Mouse (Mus musculus) heart, adult 2 months (tissue): ENCODE data around the gene Apopt1. TPM values are rescaled to one million over a fixed set of nuclear protein-coding genes. Genes with fewer than 3 reads are reported as not detected.

Experiments
- DNase-seq, 2 experiments: peaks; one replicate each; pipeline ENCODE4 v3.0.0; 2021
- H3K27ac ChIP-seq: fragments of 200-600 bp; 2 replicates; pipeline ENCODE4 v1.8.1; 2022
- H3K27me3 ChIP-seq: fragments of 200-500 bp; 2 replicates; pipeline ENCODE4 v1.6.1; 2012; ENCODE audit warnings: mild to moderate bottlenecking, low read length, inconsistent platforms, mixed read lengths; ENCODE audit not compliant: control insufficient read depth, insufficient read depth
- H3K36me3 ChIP-seq: fragments of 200-500 bp; 2 replicates; pipeline ENCODE4 v1.6.1; 2012; ENCODE audit warnings: low read length, inconsistent platforms; ENCODE audit not compliant: control insufficient read depth, insufficient read depth
- H3K4me1 ChIP-seq: fragments of 200-500 bp; 2 replicates; pipeline ENCODE4 v1.6.1; 2011; ENCODE audit warnings: low read length; ENCODE audit not compliant: control insufficient read depth, insufficient read depth
- H3K4me3 ChIP-seq: fragments of 200-600 bp; 2 replicates; pipeline ENCODE4 v1.8.1; 2022
- H3K79me2 ChIP-seq: fragments of 200-500 bp; replicated peaks from 2 replicates; pipeline ENCODE4 v1.6.1; 2012; ENCODE audit warnings: mild to moderate bottlenecking, inconsistent platforms, low read length, moderate library complexity, mixed read lengths; ENCODE audit not compliant: control insufficient read depth, insufficient read depth
- H3K9ac ChIP-seq: fragments of 200-500 bp; 2 replicates; pipeline ENCODE4 v1.6.1; 2012; ENCODE audit warnings: low read depth, mild to moderate bottlenecking, control low read depth, inconsistent platforms, low read length, mixed read lengths
- CTCF ChIP-seq: fragments of 200-600 bp; IDR thresholded peaks from 2 replicates; pipeline ENCODE4 v1.8.1; 2022; ENCODE audit warnings: antibody characterized with exemption, mild to moderate bottlenecking, moderate library complexity
- EP300 ChIP-seq: fragments of 200-500 bp; IDR thresholded peaks from 2 replicates; pipeline ENCODE4 v1.6.1; 2011; ENCODE audit warnings: low read depth, low read length, control low read depth; ENCODE audit not compliant: insufficient read depth
- POLR2A ChIP-seq: fragments of 200-500 bp; IDR thresholded peaks from 2 replicates; pipeline ENCODE4 v1.6.1; 2011; ENCODE audit warnings: mild to moderate bottlenecking, low read depth, low read length, control low read depth; ENCODE audit not compliant: insufficient read depth
- WGBS: fragments of 180-500 bp; shearing (Covaris S2); methylation state at CpG from one replicate; pipeline ENCODE4 v1.1.7; 2018; 5-methylcytosine and 5-hydroxymethylcytosine counted together
- intact Hi-C: fragments of 180-260 bp; cut with DNase I; formaldehyde crosslinking; loops from one replicate; pipeline ENCODE4 v1.15.1; 2025
- polyA plus RNA-seq: library from polyadenylated mRNA; depleted of rRNA; stranded (reverse); fragments of >200 nt; gene quantifications from 2 replicates; pipeline ENCODE4 v1.2.3, GENCODE M21; 2012
- total RNA-seq, 2 experiments: library from RNA; stranded (reverse); gene quantifications; 2 replicates each; pipeline ENCODE4 v1.2.3; 2021

Apopt1 gene
- total and polyA plus RNA-seq, 3 experiments = 31.7 to 36.3 (median 32.0) TPM

DNA sequence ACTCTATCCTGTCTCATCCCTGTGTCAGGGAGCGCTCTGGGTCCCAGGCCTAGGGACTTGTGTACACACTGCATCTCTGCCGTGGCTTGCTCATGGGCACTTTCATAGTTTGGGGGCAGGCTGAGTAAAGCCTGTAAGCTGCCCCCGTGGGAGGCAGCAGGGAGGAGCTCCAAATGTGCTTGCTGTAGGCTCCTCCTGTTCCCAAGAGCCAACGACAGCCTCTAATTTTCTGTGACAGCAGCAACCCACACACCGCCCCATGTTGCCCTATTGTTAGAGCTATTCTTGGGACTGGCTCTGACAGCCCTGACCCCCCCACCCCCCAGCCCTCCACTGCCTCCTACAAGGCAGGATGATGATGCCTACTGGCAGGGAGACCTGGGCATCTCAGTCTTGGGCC, 31.1 kb upstream of the Apopt1 start:
- intact Hi-C loops = no loop called here
- TF ChIP-seq CTCF (no peak), POLR2A (no peak), EP300 (no peak)
- Histone ChIP-seq H3K27ac (no peak overlapping the region), H3K36me3 (peaks cover 4% of the 10 kb centered on the region; the same call in 1 of the 2 replicates), H3K4me3 (no peak overlapping the region), H3K79me2 (no peaks in the 10 kb centered on the region), H3K9ac (no peak overlapping the region), H3K27me3 (no peaks in the 10 kb centered on the region), H3K4me1 (peaks cover 15% of the 10 kb centered on the region)
- no peak for DNase-seq
- WGBS = 64% methylated on average over 5 of the region's 5 CpGs

DNA sequence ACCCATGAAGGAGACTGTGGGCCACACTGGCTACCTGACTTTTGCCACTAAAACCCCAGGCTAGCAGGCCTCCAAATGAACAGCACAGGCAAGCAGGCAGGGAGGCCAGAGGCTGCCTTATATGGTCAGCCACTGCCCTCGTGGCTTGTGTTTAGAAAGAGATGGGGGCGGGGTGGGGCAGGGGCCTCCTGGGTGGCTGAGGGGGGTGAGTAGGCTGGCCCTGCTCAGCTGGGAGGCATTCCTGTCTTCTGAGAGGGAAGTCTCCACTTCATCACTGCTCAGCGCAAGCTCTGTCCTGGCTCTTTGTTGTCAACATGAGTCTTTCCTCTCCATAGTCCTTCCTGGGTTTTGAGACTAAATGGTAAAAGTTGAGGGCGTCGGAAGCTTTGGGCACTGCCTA, 30.3 kb upstream of the Apopt1 start:
- Histone ChIP-seq H3K36me3 (no peaks in the 10 kb centered on the region), H3K4me3 (no peak overlapping the region), H3K9ac (no peak overlapping the region), H3K27me3 (no peaks in the 10 kb centered on the region), H3K27ac (no peak overlapping the region), H3K4me1 (peaks cover 15% of the 10 kb centered on the region), H3K79me2 (no peaks in the 10 kb centered on the region)
- intact Hi-C loops = no loop called here
- 67% methylated on average over 5 of the region's 5 CpGs for WGBS
- TF ChIP-seq EP300 (no peak), CTCF (no peak), POLR2A (no peak)
- DNase-seq = no peak

DNA sequence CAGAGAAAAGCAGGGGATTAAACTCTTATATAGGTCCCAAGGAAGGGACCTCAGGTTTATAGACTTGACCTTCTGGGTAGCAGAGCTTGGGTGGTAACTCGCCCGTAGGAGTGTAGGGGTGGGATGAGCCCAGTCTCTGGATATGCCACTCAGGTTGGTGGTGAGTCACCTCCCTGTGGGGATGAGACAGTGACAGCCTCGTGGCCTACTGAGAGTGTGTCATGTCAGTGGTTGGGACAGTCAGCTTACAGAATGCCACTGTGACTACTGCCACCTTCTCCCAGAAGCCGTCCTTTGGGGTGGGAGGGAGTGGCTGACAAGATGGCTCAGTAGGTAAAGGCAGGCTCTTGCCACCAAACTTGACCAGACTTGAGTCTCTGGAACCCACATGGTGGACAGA, 26.7 kb upstream of the Apopt1 start:
- peak overlapping the region; percentile 83 for H3K27ac ChIP-seq

DNA sequence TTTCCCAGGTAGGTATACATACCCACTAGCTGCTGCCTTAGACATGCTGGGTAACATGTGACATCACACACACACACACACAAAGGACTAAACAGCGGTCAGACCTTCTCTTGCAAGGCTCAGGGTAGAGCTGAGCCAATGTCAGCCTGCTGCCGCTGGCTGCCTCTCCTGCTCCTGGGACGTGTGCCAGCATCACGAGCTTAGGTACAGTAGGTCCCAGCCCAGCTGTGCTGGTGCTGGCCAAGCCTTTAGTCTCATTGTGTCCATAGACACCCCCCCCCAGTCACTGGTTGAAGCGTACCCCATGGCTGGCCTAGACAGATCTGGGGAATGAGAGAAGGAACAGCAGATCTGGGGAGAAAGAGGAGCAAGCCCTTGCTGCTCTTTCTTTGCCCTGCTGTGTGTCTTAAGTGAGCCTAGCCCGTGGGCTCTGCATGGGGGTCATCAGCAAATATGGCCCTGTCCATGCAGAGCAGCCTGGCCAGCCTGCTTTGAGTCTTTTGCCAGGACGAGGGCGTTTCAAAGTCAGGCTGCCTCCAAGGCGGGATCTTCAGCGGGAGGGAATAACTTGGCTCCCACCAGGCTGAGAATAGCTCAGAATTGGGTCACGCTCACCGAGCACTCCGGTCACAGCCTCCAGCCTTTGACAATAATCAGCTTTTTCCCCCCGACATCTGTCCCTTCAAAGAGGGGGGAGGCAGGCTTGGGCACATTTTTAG, 25.6 kb upstream of the Apopt1 start:
- Histone ChIP-seq H3K27ac (peak overlapping the region; percentile 83), H3K27me3 (no peaks in the 10 kb centered on the region), H3K4me3 (no peak overlapping the region), H3K36me3 (no peaks in the 10 kb centered on the region), H3K79me2 (no peaks in the 10 kb centered on the region), H3K9ac (no peak overlapping the region), H3K4me1 (peaks cover 19% of the 10 kb centered on the region)
- 9% methylated on average over 14 of the region's 14 CpGs for WGBS
- peak; percentile 84 to 88 for DNase-seq
- TF ChIP-seq EP300 = peak; percentile 90
- TF ChIP-seq POLR2A = no peak
- no peak for TF ChIP-seq CTCF
- intact Hi-C loops = no loop called here

More for the DNA sequence above, 26.7 kb upstream of the Apopt1 start:
- peaks cover 18% of the 10 kb centered on the region for H3K4me1 ChIP-seq
- no peak overlapping the region for H3K4me3 ChIP-seq
- DNase-seq = no peak
- 80% methylated on average over 4 of the region's 4 CpGs for WGBS
- H3K79me2 ChIP-seq = no peaks in the 10 kb centered on the region
- TF ChIP-seq CTCF (no peak), POLR2A (no peak), EP300 (no peak)
- H3K9ac ChIP-seq = no peak overlapping the region
- H3K27me3 ChIP-seq = no peaks in the 10 kb centered on the region
- no peaks in the 10 kb centered on the region for H3K36me3 ChIP-seq
- intact Hi-C loops = no loop called here

DNA sequence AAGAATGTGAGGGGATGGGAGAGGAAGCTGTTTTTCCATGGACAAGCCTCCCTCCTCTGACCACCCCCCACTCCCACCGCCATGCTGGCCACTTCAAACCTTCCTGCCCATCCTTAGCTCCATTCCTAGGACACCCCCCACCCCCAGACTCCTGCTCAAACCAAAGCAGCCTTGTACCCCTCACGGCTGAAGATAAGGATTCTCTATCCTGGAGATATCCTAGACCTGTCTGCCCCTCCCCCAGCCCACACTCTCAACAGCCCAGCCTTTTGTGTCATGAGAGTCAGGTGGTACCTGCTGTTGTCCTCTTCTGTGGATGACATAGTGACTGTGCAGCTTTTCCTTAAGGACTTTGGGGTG, 25.0 kb upstream of the Apopt1 start:
- WGBS = 20% methylated on average over 2 of the region's 2 CpGs
- DNase-seq = no peak
- Histone ChIP-seq H3K9ac (no peak overlapping the region), H3K4me1 (peaks cover 19% of the 10 kb centered on the region), H3K4me3 (no peak overlapping the region), H3K27me3 (no peaks in the 10 kb centered on the region), H3K79me2 (no peaks in the 10 kb centered on the region), H3K27ac (peak overlapping the region; percentile 83), H3K36me3 (no peaks in the 10 kb centered on the region)
- intact Hi-C loops = no loop called here
- TF ChIP-seq CTCF (no peak), POLR2A (no peak), EP300 (no peak)

DNA sequence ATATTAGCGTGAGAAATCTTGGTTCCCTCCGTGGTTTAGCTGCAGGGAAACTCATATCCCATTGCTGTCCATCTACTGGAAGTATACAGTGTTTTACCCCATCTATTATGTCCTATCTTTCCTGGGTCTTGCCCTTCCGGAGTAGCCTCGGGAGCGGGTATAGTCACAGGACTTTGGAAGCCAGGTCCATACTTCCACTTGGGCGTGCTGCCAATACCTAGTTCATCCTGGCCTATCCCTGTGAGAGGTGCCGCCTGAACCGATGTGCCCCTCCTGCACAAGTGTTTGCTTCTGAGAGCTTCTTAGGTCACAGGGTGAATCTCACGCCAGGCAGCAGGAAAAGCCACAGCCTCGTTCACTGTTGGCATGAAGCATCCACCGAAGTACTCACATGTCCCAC, 23.6 kb upstream of the Apopt1 start:
- Histone ChIP-seq H3K27ac (no peak overlapping the region), H3K79me2 (no peaks in the 10 kb centered on the region), H3K27me3 (no peaks in the 10 kb centered on the region), H3K36me3 (no peaks in the 10 kb centered on the region), H3K4me1 (peaks cover 19% of the 10 kb centered on the region), H3K9ac (no peak overlapping the region), H3K4me3 (no peak overlapping the region)
- intact Hi-C loops = no loop called here
- TF ChIP-seq CTCF (no peak), POLR2A (no peak)
- no peak for DNase-seq
- 47% methylated on average over 11 of the region's 11 CpGs for WGBS
